Mouse (Mus musculus) layer of hippocampus, adult 2 months (tissue): Measurements from ENCODE around the gene Camkv. TPM values are rescaled to one million over a fixed set of nuclear protein-coding genes. Genes with fewer than 3 reads are reported as not detected.

ENCODE experiments used
- DNase-seq, 2 experiments: peaks; one replicate each; pipeline ENCODE4 v3.0.0; 2022; ENCODE audit warnings: low spot score in 2 of 2
- H3K27ac ChIP-seq: fragments of 200-600 bp; 2 replicates; pipeline ENCODE4 v1.8.1; 2022
- H3K4me3 ChIP-seq: fragments of 200-600 bp; 2 replicates; pipeline ENCODE4 v1.8.1; 2022; ENCODE audit warnings: mild to moderate bottlenecking
- CTCF ChIP-seq: fragments of 200-600 bp; conservative IDR thresholded peaks from 2 replicates; pipeline ENCODE4 v1.8.1; 2022; ENCODE audit warnings: antibody characterized with exemption, mild to moderate bottlenecking, moderate library complexity
- total RNA-seq, 2 experiments: library from RNA; stranded (reverse); gene quantifications; 2 replicates each; pipeline ENCODE4 v1.2.3; 2021

The Camkv gene
- total RNA-seq, 2 experiments from 2014 or later, result 532 to 547 TPM

DNA sequence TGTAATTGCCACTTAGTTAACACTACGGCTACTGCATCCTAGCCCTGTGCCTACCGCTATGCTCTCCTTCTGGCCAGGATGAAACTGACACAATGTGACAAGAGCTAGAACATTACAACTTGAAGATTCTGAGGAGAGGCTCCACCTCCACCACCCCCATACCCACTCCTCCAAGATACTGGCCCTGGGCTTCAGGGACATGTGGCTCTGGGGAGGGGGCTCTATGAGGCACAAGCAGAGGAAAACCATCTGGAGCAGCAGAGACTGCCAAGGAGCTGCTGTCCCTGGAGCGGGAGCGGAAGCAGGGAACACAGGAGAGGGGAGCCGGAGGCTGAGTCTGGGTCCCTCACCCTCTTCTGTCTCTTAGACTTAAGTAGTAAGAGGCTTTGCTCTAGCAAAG is 7.7 kb upstream of the Camkv start:
- Histone ChIP-seq H3K4me3 (no peak overlapping the region), H3K27ac (peak overlapping the region; percentile 77)
- no peak for TF ChIP-seq CTCF
- DNase-seq, result peak; percentile 35 to 50

DNA sequence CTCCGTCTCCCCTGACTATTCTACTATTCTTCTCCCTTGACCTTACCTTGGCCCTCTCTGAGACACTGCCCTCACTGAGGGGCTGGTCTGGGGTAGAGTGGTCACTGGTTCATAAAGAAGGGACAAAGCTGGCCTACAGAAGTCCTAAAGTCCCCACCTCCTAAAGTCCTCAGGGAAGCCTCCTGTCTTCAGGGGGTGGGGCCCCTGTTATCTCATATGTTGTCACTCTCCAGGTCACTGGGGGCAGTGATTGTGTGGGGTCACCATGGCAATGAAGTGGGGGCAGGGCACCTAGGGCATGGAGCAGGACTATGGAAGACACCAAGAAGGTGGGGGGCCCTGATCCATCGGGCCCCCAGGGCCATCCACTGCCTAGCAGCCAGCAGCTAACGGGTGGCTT is 7.3 kb upstream of the Camkv start, which contains the start of gene Actl11:
Actl11 (plus strand) TSS at position 301 of the 400 bp plus-strand sequence.
- no peak for DNase-seq
- TF ChIP-seq CTCF, result no peak
- no peak within 1 kb of the TSS for H3K4me3 ChIP-seq
- peak within 1 kb of the TSS; percentile 77 for H3K27ac ChIP-seq

DNA sequence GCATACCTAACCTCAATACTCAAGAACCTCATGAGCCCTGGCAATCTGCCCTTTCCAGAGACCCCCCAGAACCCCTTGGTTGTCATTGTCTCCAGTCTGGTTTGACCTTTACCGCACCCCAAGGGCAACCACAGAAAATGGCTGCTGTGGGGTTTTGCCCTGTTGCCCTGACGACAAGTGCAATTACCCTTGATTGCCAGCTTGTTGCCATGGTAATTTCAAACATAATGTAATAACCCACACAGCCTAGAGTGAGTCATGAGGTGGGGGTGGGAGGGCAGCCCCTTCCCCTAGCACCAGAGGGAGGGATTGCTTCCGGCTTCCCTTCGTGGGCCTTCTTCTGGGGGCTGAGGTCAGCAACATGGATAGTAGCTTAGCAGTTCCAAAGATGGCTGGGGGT is 3.3 kb upstream of the Camkv start:
- TF ChIP-seq CTCF, result no peak
- DNase-seq, result no peak

DNA sequence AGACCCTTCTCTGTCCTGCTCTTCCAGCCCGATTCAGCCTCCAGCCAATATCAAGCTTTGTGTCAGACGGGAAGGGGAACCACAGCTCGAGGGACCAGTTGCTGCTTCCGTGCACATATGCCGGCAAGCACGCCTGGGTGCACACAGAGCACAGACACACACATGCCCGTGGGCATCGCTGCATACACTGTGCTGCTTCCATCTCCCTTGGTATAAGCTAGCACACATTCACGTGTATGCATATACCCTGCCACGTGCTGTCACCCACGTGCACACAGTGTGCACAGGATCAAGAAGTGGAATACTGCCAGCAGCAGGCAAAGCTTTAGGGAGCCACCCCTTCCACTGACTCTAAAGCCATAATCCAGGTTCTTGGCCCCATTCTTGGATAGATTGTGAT is 1.3 kb upstream of the Camkv start:
- Histone ChIP-seq H3K27ac (peak overlapping the region; percentile 96), H3K4me3 (no peak overlapping the region)
- peak in 1 of 2 experiments; percentile 42 for DNase-seq
- no peak for TF ChIP-seq CTCF

More for the DNA sequence above, 3.3 kb upstream of the Camkv start:
- Histone ChIP-seq H3K4me3 (no peak overlapping the region), H3K27ac (peak overlapping the region; percentile 91)

GRCm38 (mm10) chr9:107935790-107936214 is 328 bp downstream of the Camkv start:
- peak; percentile 49 to 69 for DNase-seq
- Histone ChIP-seq H3K4me3 (peak overlapping the region; percentile 78), H3K27ac (peak overlapping the region; percentile 96)
- TF ChIP-seq CTCF, result no peak

- no peak for TF ChIP-seq CTCF
- peak overlapping the region; percentile 78 for H3K4me3 ChIP-seq
- DNase-seq, result peak; percentile 52 to 62
- H3K27ac ChIP-seq, result peak overlapping the region; percentile 96
Observed at GRCm38 (mm10) chr9:107936215-107936822, 845 bp downstream of the Camkv start.

DNA sequence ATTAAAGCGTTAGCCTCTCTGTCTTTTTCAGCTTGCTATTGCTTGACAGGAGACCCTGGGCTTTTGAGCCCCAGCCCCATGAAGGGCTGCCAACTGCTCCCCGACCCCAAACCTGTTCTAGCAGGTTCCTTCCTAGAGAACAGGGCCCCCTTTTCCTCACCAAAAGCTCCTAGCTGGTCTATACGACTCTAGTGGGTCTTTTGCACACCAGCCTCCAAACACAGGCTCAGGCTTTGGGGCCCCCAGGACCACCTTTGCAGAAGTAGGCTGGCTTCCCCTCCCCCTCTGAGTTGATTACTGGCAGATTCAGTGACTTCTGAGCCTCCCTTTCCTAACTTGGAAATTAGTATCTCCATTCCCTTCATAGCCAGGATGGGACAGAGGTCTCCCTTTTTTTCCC is 1.4 kb downstream of the Camkv start:
- Histone ChIP-seq H3K27ac (peak overlapping the region; percentile 96), H3K4me3 (peak overlapping the region; percentile 78)
- no peak for DNase-seq
- TF ChIP-seq CTCF, result no peak

GRCm38 (mm10) chr9:107947241-107948194 is 12.0 kb downstream of the Camkv start:
- no peak for DNase-seq
- Histone ChIP-seq H3K4me3 (no peak overlapping the region), H3K27ac (peak overlapping the region; percentile 71)
- TF ChIP-seq CTCF, result no peak

GRCm38 (mm10) chr9:107949184-107949921 is 13.9 kb downstream of the Camkv start:
- Histone ChIP-seq H3K4me3 (no peak overlapping the region), H3K27ac (no peak overlapping the region)
- no peak for DNase-seq
- TF ChIP-seq CTCF, result no peak

- Histone ChIP-seq H3K4me3 (peak within 1 kb of the TSS; percentile 66), H3K27ac (peak within 1 kb of the TSS; percentile 87)
- TF ChIP-seq CTCF, result no peak
- no peak for DNase-seq
Observed at GRCm38 (mm10) chr9:107949922-107950235, 14.4 kb downstream of the Camkv start, which contains the start of gene Traip. Traip (plus strand) TSS chr9:107950136.

DNA sequence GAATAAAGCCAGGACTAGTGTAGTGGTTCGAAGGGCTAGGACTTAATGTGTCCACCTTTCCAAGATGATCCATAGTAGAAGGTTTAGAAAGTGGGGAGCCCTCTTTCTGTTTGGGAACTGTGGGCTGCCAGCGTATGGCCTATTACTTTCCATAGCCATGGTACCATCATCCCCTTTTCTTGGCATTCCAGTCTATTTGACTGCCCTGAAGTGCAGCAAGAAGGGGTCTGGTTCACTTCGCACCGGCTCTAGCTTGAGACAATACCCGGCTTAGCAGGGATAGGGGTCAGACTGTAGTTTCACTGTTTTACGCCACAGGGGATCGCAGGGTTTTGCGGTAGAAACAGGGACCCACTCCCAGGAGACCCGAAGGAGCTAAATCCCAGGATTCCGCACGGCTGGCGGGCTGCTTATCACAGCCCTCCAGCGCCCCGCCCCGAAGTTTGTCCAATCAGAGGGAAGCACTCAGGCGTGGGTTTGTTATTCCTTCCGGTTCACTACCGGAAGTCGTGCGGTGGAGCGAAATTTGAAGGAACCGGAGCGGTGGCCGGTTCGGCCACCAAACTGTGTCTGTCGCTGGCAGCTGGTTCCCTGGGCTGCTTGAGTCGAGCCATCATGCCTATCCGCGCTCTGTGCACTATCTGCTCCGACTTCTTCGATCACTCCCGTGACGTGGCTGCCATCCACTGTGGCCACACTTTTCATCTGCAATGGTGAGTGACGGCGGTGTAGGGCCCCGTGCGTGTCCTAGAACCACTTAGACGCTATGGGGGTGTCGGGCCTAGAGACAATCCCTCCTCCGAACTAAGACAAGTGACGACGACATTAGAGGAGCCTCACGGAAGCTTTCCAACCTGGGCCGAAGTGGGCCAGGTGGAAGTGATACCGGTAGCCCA is 15.2 kb downstream of the Camkv start:
- Histone ChIP-seq H3K27ac (peak overlapping the region; percentile 87), H3K4me3 (peak overlapping the region; percentile 66)
- DNase-seq, result peak; percentile 90 to 92
- peak; percentile 12; the same call in 1 of the 2 replicates for TF ChIP-seq CTCF
